Mouse (Mus musculus): ENCODE measurements at regions not wholly inside any gene's neighbourhood (a gene's known extent, or its start where the extent isn't known, plus 50 kb on each side); places are given as distances from the start of the nearest gene placed in this dataset.

DNA sequence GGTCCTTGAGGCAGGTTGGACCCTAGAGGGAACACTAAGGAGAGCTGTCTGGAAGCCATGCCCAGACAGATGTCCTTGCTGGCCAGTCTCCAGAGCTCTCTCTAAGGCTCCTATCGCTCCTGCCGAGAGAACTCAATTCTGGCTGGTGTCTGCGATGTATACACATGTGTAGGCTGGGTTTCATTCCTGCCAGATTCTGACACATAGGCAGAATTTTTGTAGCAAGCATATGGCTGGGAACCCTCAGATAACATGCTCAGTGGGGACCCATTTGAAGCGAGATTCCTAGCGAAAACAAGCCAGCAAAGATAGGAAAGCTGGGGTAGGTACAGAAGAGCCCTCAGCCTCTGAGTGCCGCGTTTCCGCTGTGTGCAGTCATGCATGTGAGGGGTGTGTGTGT, 242.9 kb upstream of the Gjb5 start:
- Histone ChIP-seq H3K4me2 (ENCODE audit: insufficient read depth, low read depth, poor library complexity, severe bottlenecking) (no peak overlapping the region), H3K4me3 (replicated peaks in 1 of 3; ENCODE audit: low read depth in 2 of 3, low read length in 2 of 3, poor library complexity in 1 of 3) (no peak overlapping the region), H3K36me3 (replicated peaks in 1 of 2; ENCODE audit: control insufficient read depth in 1 of 2, insufficient read depth in 1 of 2, low read length in 1 of 2) (no peaks in the 10 kb centered on the region), H3K79me2 (replicated peaks; ENCODE audit: control insufficient read depth, extremely low read depth, insufficient read depth, poor library complexity, severe bottlenecking) (no peaks in the 10 kb centered on the region), H3K27me3 (replicated peaks) (no peaks in the 10 kb centered on the region), H3K4me1 (ENCODE audit: control insufficient read depth in 1 of 2, insufficient read depth in 2 of 2) (no peaks in the 10 kb centered on the region), H3K9ac (ENCODE audit: insufficient read depth, low read depth) (no peak overlapping the region), H3K27ac (ENCODE audit: insufficient read depth, low read depth) (no peak overlapping the region), H3K9me3 (replicated peaks; ENCODE audit: low read length) (peaks cover 89% of the 10 kb centered on the region)
- in situ Hi-C loops (cut with MboI; ENCODE audit: low pct_ligation_motif_present, low pct_unique_long_range_greater_than_20kb, low sequenced_read_pairs) (no loop called here), dilution Hi-C loops (cut with MboI; ENCODE audit: extremely low pct_ligation_motif_present, extremely low pct_unique_long_range_greater_than_20kb, low sequenced_read_pairs) (no loop called here)
- DNase-seq (ENCODE audit: extremely low read depth): no peak
- TF ChIP-seq POLR2A (IDR thresholded peaks at IDR 0.05; ENCODE audit: low read depth, low read length): no peak

DNA sequence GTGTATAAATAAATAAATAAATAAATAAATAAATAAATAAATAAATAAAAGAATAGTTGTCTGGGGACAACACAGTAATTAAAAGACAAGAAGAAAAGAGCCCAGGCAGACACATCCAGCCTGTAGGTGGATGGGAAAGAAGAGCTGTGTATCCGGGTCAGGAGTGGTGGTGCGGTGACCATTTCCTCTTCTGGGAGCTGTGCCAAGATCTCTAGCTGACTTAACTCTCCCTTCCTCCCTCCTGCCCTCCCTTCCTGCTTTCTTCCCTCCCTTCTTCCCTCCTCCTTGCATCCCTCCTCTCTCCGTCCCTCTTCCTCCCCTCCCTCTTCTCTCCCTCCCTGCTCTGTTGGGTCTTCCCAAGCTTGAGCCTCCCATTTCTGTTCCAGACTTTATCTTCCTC, 240.6 kb upstream of the Gjb5 start:
- Histone ChIP-seq H3K27me3 (replicated peaks) (no peaks in the 10 kb centered on the region), H3K9ac (ENCODE audit: insufficient read depth, low read depth) (no peak overlapping the region), H3K4me3 (replicated peaks in 1 of 3; ENCODE audit: low read depth in 2 of 3, low read length in 2 of 3, poor library complexity in 1 of 3) (no peak overlapping the region), H3K9me3 (replicated peaks; ENCODE audit: low read length) (peaks cover 92% of the 10 kb centered on the region), H3K4me1 (ENCODE audit: control insufficient read depth in 1 of 2, insufficient read depth in 2 of 2) (no peaks in the 10 kb centered on the region), H3K36me3 (replicated peaks in 1 of 2; ENCODE audit: control insufficient read depth in 1 of 2, insufficient read depth in 1 of 2, low read length in 1 of 2) (no peaks in the 10 kb centered on the region), H3K79me2 (replicated peaks; ENCODE audit: control insufficient read depth, extremely low read depth, insufficient read depth, poor library complexity, severe bottlenecking) (no peaks in the 10 kb centered on the region), H3K4me2 (ENCODE audit: insufficient read depth, low read depth, poor library complexity, severe bottlenecking) (no peak overlapping the region), H3K27ac (ENCODE audit: insufficient read depth, low read depth) (no peak overlapping the region)
- in situ Hi-C loops (cut with MboI; ENCODE audit: low pct_ligation_motif_present, low pct_unique_long_range_greater_than_20kb, low sequenced_read_pairs): no loop called here
- TF ChIP-seq JUN (IDR thresholded peaks at IDR 0.05; ENCODE audit: insufficient read depth, low read depth, low read length) (no peak), RAD21 (IDR thresholded peaks at IDR 0.05; ENCODE audit: low read depth, low read length) (no peak), ETS1 (conservative IDR thresholded peaks at IDR 0.05; ENCODE audit: low read depth, low read length) (no peak), JUND (conservative IDR thresholded peaks at IDR 0.05; ENCODE audit: low read depth, low read length) (no peak)
- DNase-seq (ENCODE audit: extremely low read depth): no peak
- dilution Hi-C loops (cut with MboI; ENCODE audit: extremely low pct_ligation_motif_present, extremely low pct_unique_long_range_greater_than_20kb, low sequenced_read_pairs): no loop called here

DNA sequence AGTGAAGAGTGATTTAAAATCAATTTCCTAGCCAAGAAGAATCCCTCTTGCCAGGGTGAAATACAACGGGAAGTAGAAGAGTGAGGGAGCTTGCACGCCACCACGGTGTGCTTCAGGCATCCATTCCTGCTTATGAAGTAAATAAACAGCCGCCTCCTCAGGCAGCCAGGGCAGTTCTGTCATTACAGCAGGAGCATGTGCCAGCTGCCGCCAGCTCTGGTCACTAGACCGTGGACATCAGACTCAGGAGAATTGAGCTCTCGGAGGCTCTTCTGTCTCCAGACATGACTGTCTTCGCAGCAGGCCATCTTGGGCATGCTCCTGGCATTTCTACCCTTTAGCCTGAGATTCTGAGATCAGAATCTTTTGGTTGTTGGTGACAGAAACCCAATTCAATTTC, 236.1 kb upstream of the Gjb5 start:
- H3K79me2 ChIP-seq (replicated peaks; ENCODE audit: control insufficient read depth, extremely low read depth, insufficient read depth, poor library complexity, severe bottlenecking): no peaks in the 10 kb centered on the region
- H3K4me1 ChIP-seq (ENCODE audit: control insufficient read depth in 1 of 2, insufficient read depth in 2 of 2): no peaks in the 10 kb centered on the region
- H3K27ac ChIP-seq (ENCODE audit: insufficient read depth, low read depth): no peak overlapping the region
- no peak for DNase-seq (ENCODE audit: extremely low read depth)
- dilution Hi-C loops (cut with MboI; ENCODE audit: extremely low pct_ligation_motif_present, extremely low pct_unique_long_range_greater_than_20kb, low sequenced_read_pairs) (no loop called here), in situ Hi-C loops (cut with MboI; ENCODE audit: low pct_ligation_motif_present, low pct_unique_long_range_greater_than_20kb, low sequenced_read_pairs) (no loop called here)
- peaks cover 90% of the 10 kb centered on the region for H3K9me3 ChIP-seq (replicated peaks; ENCODE audit: low read length)
- no peaks in the 10 kb centered on the region for H3K36me3 ChIP-seq (replicated peaks in 1 of 2; ENCODE audit: control insufficient read depth in 1 of 2, insufficient read depth in 1 of 2, low read length in 1 of 2)
- TF ChIP-seq E2F4 (IDR thresholded peaks at IDR 0.05; ENCODE audit: insufficient replicate concordance, low read depth, low read length): no peak
- TF ChIP-seq ZKSCAN1 (IDR thresholded peaks at IDR 0.05; ENCODE audit: borderline replicate concordance, low read depth, low read length): no peak
- no peak for TF ChIP-seq RCOR1 (conservative IDR thresholded peaks at IDR 0.05; ENCODE audit: low read depth, low read length)
- TF ChIP-seq CHD1 (IDR thresholded peaks at IDR 0.05; ENCODE audit: low read depth, low read length): no peak
- TF ChIP-seq MAX (IDR thresholded peaks at IDR 0.05; ENCODE audit: low read length): no peak
- no peak for TF ChIP-seq CTCF (conservative IDR thresholded peaks at IDR 0.05 in 1 of 2, IDR thresholded peaks at IDR 0.05 in 1 of 2; ENCODE audit: low read depth in 2 of 2, low read length in 2 of 2)
- no peak for TF ChIP-seq RAD21 (IDR thresholded peaks at IDR 0.05; ENCODE audit: low read depth, low read length)
- TF ChIP-seq POLR2A (IDR thresholded peaks at IDR 0.05; ENCODE audit: low read depth, low read length): no peak
- no peak for TF ChIP-seq MXI1 (IDR thresholded peaks at IDR 0.05; ENCODE audit: low read depth, low read length)
- no peak for TF ChIP-seq KAT2A (IDR thresholded peaks at IDR 0.05; ENCODE audit: insufficient replicate concordance, low read length)
- TF ChIP-seq EP300 (IDR thresholded peaks at IDR 0.05; ENCODE audit: low read length): no peak
- no peak for TF ChIP-seq MYC (IDR thresholded peaks at IDR 0.05; ENCODE audit: low read depth, low read length)
- no peak for TF ChIP-seq UBTF (IDR thresholded peaks at IDR 0.05; ENCODE audit: low read depth, low read length)
- no peaks in the 10 kb centered on the region for H3K27me3 ChIP-seq (replicated peaks)
- no peak overlapping the region for H3K4me2 ChIP-seq (ENCODE audit: insufficient read depth, low read depth, poor library complexity, severe bottlenecking)
- no peak overlapping the region for H3K9ac ChIP-seq (ENCODE audit: insufficient read depth, low read depth)
- H3K4me3 ChIP-seq (replicated peaks in 1 of 3; ENCODE audit: low read depth in 2 of 3, low read length in 2 of 3, poor library complexity in 1 of 3): no peak overlapping the region

Data from CH12.LX (cell line).